Mouse (Mus musculus) small intestine, adult 2 months (tissue): Measurements from ENCODE around the gene Rpl28.

Experiments used
- CTCF ChIP-seq: fragments of 200-500 bp; IDR thresholded peaks from 2 replicates; pipeline ENCODE4 v1.5.1; 2012; ENCODE audit warnings: low read depth, mild to moderate bottlenecking, control low read depth, inconsistent platforms, low read length, moderate library complexity, mixed read lengths; ENCODE audit not compliant: insufficient replicate concordance, insufficient read length; ENCODE audit errors: extremely low read depth
- POLR2A ChIP-seq: fragments of 200-500 bp; IDR thresholded peaks from 2 replicates; pipeline ENCODE4 v1.6.1; 2012; ENCODE audit warnings: low read depth, mild to moderate bottlenecking, control low read depth, inconsistent platforms, low read length, moderate library complexity

GRCm38 (mm10) chr7:4836351-4836792 lies 43.7 kb downstream of the Rpl28 start:
- TF ChIP-seq CTCF (0 out of 2 replicates have a peak, but pooled peaks have one; percentile 15), POLR2A (no peak)
